Mouse (Mus musculus): ENCODE data around the gene Ptgr1.

- TF ChIP-seq CTCF (IDR thresholded peaks at IDR 0.05; ENCODE audit: borderline replicate concordance, control insufficient read depth, extremely low read depth, insufficient read depth, low read length, poor library complexity): no peak
- TF ChIP-seq POLR2A (IDR thresholded peaks at IDR 0.05; ENCODE audit: control insufficient read depth, extremely low read depth, insufficient read depth, low read length, poor library complexity): no peak
Observed at GRCm38 (mm10) chr4:58990609-58991434, 3.9 kb upstream of the Ptgr1 start.
